Mouse (Mus musculus) limb, embryonic 13.5 days (tissue): ENCODE results near the gene Pkd1l2. TPM values are rescaled to one million over a fixed set of nuclear protein-coding genes. Genes with fewer than 3 reads are reported as not detected.

Source experiments
- ATAC-seq: fragments of 200-750 bp; cut with Nextera tagmentation; 2 replicates; pipeline ENCODE4 v1.8.0; 2017; ENCODE audit warnings: low read depth, moderate number of reproducible peaks, moderate TSS enrichment; ENCODE audit not compliant: low FRiP score
- H3K27ac ChIP-seq: fragments of 300-500 bp; sonication (generic); 2 replicates; pipeline ENCODE4 v1.5.1; 2015; ENCODE audit warnings: inconsistent platforms, mild to moderate bottlenecking, moderate library complexity
- H3K27me3 ChIP-seq: fragments of 300-500 bp; sonication (generic); 2 replicates; pipeline ENCODE4 v1.6.1; 2015; ENCODE audit warnings: mild to moderate bottlenecking, inconsistent platforms
- H3K36me3 ChIP-seq: fragments of 300-500 bp; sonication (generic); 2 replicates; pipeline ENCODE4 v1.6.1; 2015; ENCODE audit warnings: inconsistent platforms, mild to moderate bottlenecking, moderate library complexity
- H3K4me1 ChIP-seq: fragments of 300-500 bp; sonication (generic); 2 replicates; pipeline ENCODE4 v1.6.1; 2015; ENCODE audit warnings: inconsistent platforms
- H3K4me2 ChIP-seq: fragments of 300-500 bp; sonication (generic); replicated peaks from 2 replicates; pipeline ENCODE4 v1.6.1; 2015; ENCODE audit warnings: inconsistent platforms, mild to moderate bottlenecking, moderate library complexity
- H3K4me3 ChIP-seq: fragments of 300-500 bp; sonication (generic); 2 replicates; pipeline ENCODE4 v1.5.1; 2015; ENCODE audit warnings: moderate library complexity, mild to moderate bottlenecking, inconsistent platforms
- H3K9ac ChIP-seq: fragments of 300-500 bp; sonication (generic); 2 replicates; pipeline ENCODE4 v1.6.1; 2015; ENCODE audit warnings: mild to moderate bottlenecking, inconsistent platforms
- H3K9me3 ChIP-seq: fragments of 300-500 bp; sonication (generic); 2 replicates; pipeline ENCODE4 v1.6.1; 2016; ENCODE audit warnings: inconsistent platforms
- WGBS: fragments of 180-500 bp; shearing (Covaris S2); methylation state at CpG from one replicate; pipeline ENCODE4 v1.1.7; 2015; 5-methylcytosine and 5-hydroxymethylcytosine counted together
- polyA plus RNA-seq: library from polyadenylated mRNA; unstranded; fragments of >200 nt; fragmentation: Nextera tagmentation; extraction: Ambion mirVana; gene quantifications from 2 replicates; pipeline ENCODE4 v1.2.1, GENCODE M21; 2015

Pkd1l2 gene
- polyA plus RNA-seq, 1 experiment from 2014 or later, result not detected

- Histone ChIP-seq H3K4me3 (no peak overlapping the region), H3K9ac (no peak overlapping the region), H3K36me3 (no peaks in the 10 kb centered on the region), H3K9me3 (peaks cover 6% of the 10 kb centered on the region; the same call in 1 of the 2 replicates), H3K4me2 (no peak overlapping the region), H3K27me3 (no peaks in the 10 kb centered on the region), H3K27ac (no peak overlapping the region), H3K4me1 (0 out of 2 replicates have a peak, but pooled peaks cover 4% of the 10 kb centered on the region)
- ATAC-seq, result no peak
- WGBS, result 48% methylated on average over 16 of the region's 16 CpGs
Observed at GRCm38 (mm10) chr8:117109801-117110390, 27.6 kb upstream of the Pkd1l2 start.

- Histone ChIP-seq H3K4me1 (0 out of 2 replicates have a peak, but pooled peaks cover 4% of the 10 kb centered on the region), H3K4me2 (no peak overlapping the region), H3K9me3 (peaks cover 6% of the 10 kb centered on the region; the same call in 1 of the 2 replicates), H3K27me3 (no peaks in the 10 kb centered on the region), H3K36me3 (no peaks in the 10 kb centered on the region), H3K9ac (no peak overlapping the region), H3K27ac (no peak overlapping the region), H3K4me3 (no peak overlapping the region)
- no peak for ATAC-seq
- WGBS, result 90% methylated on average over 19 of the region's 19 CpGs
Observed at GRCm38 (mm10) chr8:117109018-117109711, 26.9 kb upstream of the Pkd1l2 start.

- H3K9me3 ChIP-seq, result peaks cover 6% of the 10 kb centered on the region; the same call in 1 of the 2 replicates
- no peak overlapping the region; the same call in 1 of the 2 replicates for H3K4me2 ChIP-seq
- 14% methylated on average over 9 of the region's 9 CpGs for WGBS
- 0 out of 2 replicates have a peak, but pooled peaks cover 4% of the 10 kb centered on the region for H3K4me1 ChIP-seq
- no peak for ATAC-seq
- H3K36me3 ChIP-seq, result no peaks in the 10 kb centered on the region
- H3K27me3 ChIP-seq, result no peaks in the 10 kb centered on the region
- H3K27ac ChIP-seq, result no peak overlapping the region
- no peak overlapping the region for H3K9ac ChIP-seq
- H3K4me3 ChIP-seq, result no peak overlapping the region
Observed at GRCm38 (mm10) chr8:117107533-117107932, 25.3 kb upstream of the Pkd1l2 start.

GRCm38 (mm10) chr8:117097564-117098191 is 15.4 kb upstream of the Pkd1l2 start:
- peak; percentile 55; the same call in 1 of the 2 replicates for ATAC-seq
- H3K4me3 ChIP-seq, result no peak overlapping the region
- H3K4me2 ChIP-seq, result peak overlapping the region; percentile 43
- no peaks in the 10 kb centered on the region for H3K36me3 ChIP-seq
- peaks cover 8% of the 10 kb centered on the region for H3K9me3 ChIP-seq
- peak overlapping the region; percentile 33; the same call in 1 of the 2 replicates for H3K27ac ChIP-seq
- no peaks in the 10 kb centered on the region for H3K27me3 ChIP-seq
- peaks cover 18% of the 10 kb centered on the region for H3K4me1 ChIP-seq
- 38% methylated on average over 11 of the region's 11 CpGs for WGBS
- no peak overlapping the region for H3K9ac ChIP-seq

- Histone ChIP-seq H3K27me3 (no peaks in the 10 kb centered on the region), H3K9ac (no peak overlapping the region), H3K9me3 (peaks cover 8% of the 10 kb centered on the region), H3K27ac (peak overlapping the region; percentile 28; the same call in 1 of the 2 replicates), H3K4me1 (peaks cover 18% of the 10 kb centered on the region), H3K36me3 (no peaks in the 10 kb centered on the region), H3K4me2 (peak overlapping the region; percentile 43), H3K4me3 (no peak overlapping the region)
- ATAC-seq, result no peak
- 61% methylated on average over 10 of the region's 10 CpGs for WGBS
Observed at GRCm38 (mm10) chr8:117097051-117097563, 14.9 kb upstream of the Pkd1l2 start.

- Histone ChIP-seq H3K36me3 (no peaks in the 10 kb centered on the region), H3K4me2 (no peak within 1 kb of the TSS), H3K9me3 (peaks cover 8% of the 10 kb centered on the region), H3K9ac (no peak within 1 kb of the TSS), H3K4me1 (peaks cover 18% of the 10 kb centered on the region), H3K27ac (no peak within 1 kb of the TSS), H3K27me3 (no peaks in the 10 kb centered on the region), H3K4me3 (no peak within 1 kb of the TSS)
- WGBS, result 57% methylated on average over 12 of the region's 12 CpGs
- no peak for ATAC-seq
Observed at GRCm38 (mm10) chr8:117095647-117096046, 13.4 kb upstream of the Pkd1l2 start, which contains the start of gene Bco1. Gene Bco1, plus strand, starts transcription at chr8:117095854.

- Histone ChIP-seq H3K27me3 (no peaks in the 10 kb centered on the region), H3K4me3 (no peak overlapping the region), H3K27ac (no peak overlapping the region), H3K9ac (no peak overlapping the region), H3K36me3 (no peaks in the 10 kb centered on the region), H3K4me2 (no peak overlapping the region), H3K4me1 (peaks cover 18% of the 10 kb centered on the region), H3K9me3 (peaks cover 2% of the 10 kb centered on the region; the same call in 1 of the 2 replicates)
- 50% methylated on average over 5 of the region's 5 CpGs for WGBS
- ATAC-seq, result peak; percentile 62; the same call in 1 of the 2 replicates
Observed at GRCm38 (mm10) chr8:117094053-117094452, 11.8 kb upstream of the Pkd1l2 start.

GRCm38 (mm10) chr8:117089802-117090201 is 7.6 kb upstream of the Pkd1l2 start:
- no peaks in the 10 kb centered on the region for H3K9me3 ChIP-seq
- WGBS, result 84% methylated on average over 4 of the region's 4 CpGs
- H3K4me1 ChIP-seq, result no peaks in the 10 kb centered on the region
- no peak overlapping the region for H3K27ac ChIP-seq
- H3K4me3 ChIP-seq, result no peak overlapping the region
- H3K9ac ChIP-seq, result no peak overlapping the region
- no peak overlapping the region for H3K4me2 ChIP-seq
- no peaks in the 10 kb centered on the region for H3K27me3 ChIP-seq
- no peak for ATAC-seq
- H3K36me3 ChIP-seq, result no peaks in the 10 kb centered on the region

- Histone ChIP-seq H3K4me3 (no peak overlapping the region), H3K9me3 (no peaks in the 10 kb centered on the region), H3K4me1 (no peaks in the 10 kb centered on the region), H3K27ac (no peak overlapping the region), H3K27me3 (no peaks in the 10 kb centered on the region), H3K9ac (no peak overlapping the region), H3K4me2 (no peak overlapping the region), H3K36me3 (no peaks in the 10 kb centered on the region)
- no peak for ATAC-seq
Observed at GRCm38 (mm10) chr8:117087036-117087435, 4.8 kb upstream of the Pkd1l2 start.

- H3K4me2 ChIP-seq, result no peak overlapping the region
- H3K9me3 ChIP-seq, result no peaks in the 10 kb centered on the region
- H3K27me3 ChIP-seq, result 0 out of 2 replicates have a peak, but pooled peaks cover 2% of the 10 kb centered on the region
- no peak overlapping the region for H3K9ac ChIP-seq
- H3K36me3 ChIP-seq, result no peaks in the 10 kb centered on the region
- H3K4me3 ChIP-seq, result no peak overlapping the region
- ATAC-seq, result no peak
- no peak overlapping the region for H3K27ac ChIP-seq
- WGBS, result 56% methylated on average over 8 of the region's 8 CpGs
- no peaks in the 10 kb centered on the region for H3K4me1 ChIP-seq
Observed at GRCm38 (mm10) chr8:117085521-117085920, 3.3 kb upstream of the Pkd1l2 start.

GRCm38 (mm10) chr8:117082947-117083559 is 804 bp upstream of the Pkd1l2 start:
- Histone ChIP-seq H3K36me3 (no peaks in the 10 kb centered on the region), H3K27ac (no peak overlapping the region), H3K4me1 (no peaks in the 10 kb centered on the region), H3K27me3 (0 out of 2 replicates have a peak, but pooled peaks cover 2% of the 10 kb centered on the region), H3K9me3 (no peaks in the 10 kb centered on the region), H3K4me2 (no peak overlapping the region), H3K4me3 (no peak overlapping the region), H3K9ac (no peak overlapping the region)
- no peak for ATAC-seq
- 63% methylated on average over 9 of the region's 9 CpGs for WGBS
